Mouse (Mus musculus) left cerebral cortex, postnatal 10 days (tissue): ENCODE measurements around the gene Cdc42ep5. TPM values are rescaled to one million over a fixed set of nuclear protein-coding genes. Genes with fewer than 3 reads are reported as not detected.

ENCODE experiments used
- DNase-seq, 2 experiments: peaks; one replicate each; pipeline ENCODE4 v3.0.0; 2021 to 2022; ENCODE audit warnings: low spot score in 2 of 2, mixed read lengths in 1 of 2; ENCODE audit errors: extremely low spot score in 1 of 2
- intact Hi-C: fragments of 180-260 bp; cut with DNase I; formaldehyde crosslinking; loops from one replicate; pipeline ENCODE4 v1.15.1; 2025
- total RNA-seq, 2 experiments: library from RNA; stranded (reverse); gene quantifications; 2 replicates each; pipeline ENCODE4 v1.2.3; 2021

Gene Cdc42ep5
- total RNA-seq, 2 experiments from 2014 or later, result 3.3 to 3.4 TPM

- intact Hi-C loops, result no loop called here
- DNase-seq, result no peak
These were observed 52.9 kb downstream of the Cdc42ep5 start for GRCm38 (mm10) chr7:4111766-4112165.

GRCm38 (mm10) chr7:4103411-4103810 is 61.2 kb downstream of the Cdc42ep5 start:
- intact Hi-C loops, result no loop called here
- DNase-seq, result no peak

Other genes with a start within 250 kb of the Cdc42ep5 start
- not detected for gene Lilra6, start 249.4 kb downstream of the Cdc42ep5 start, total RNA-seq
- gene Lair1, start 101.7 kb downstream of the Cdc42ep5 start, total RNA-seq, result 1 to 10 TPM; 3.9 to 4.7 TPM
- gene Ttyh1, start 45.5 kb downstream of the Cdc42ep5 start, total RNA-seq, result 100 to 1,000 TPM; 570 to 685 TPM
- 100 to 1,000 TPM; 160 to 166 TPM for gene Leng8, start 27.8 kb downstream of the Cdc42ep5 start, total RNA-seq
- 1 to 10 TPM; 5.2 to 6.2 TPM for gene Leng9, start 14.5 kb downstream of the Cdc42ep5 start, total RNA-seq
- not detected for gene Lilra5, start 72.9 kb upstream of the Cdc42ep5 start, total RNA-seq
- not detected for gene Ncr1, start 172.9 kb upstream of the Cdc42ep5 start, total RNA-seq
- not detected for gene Gp6, start 232.9 kb upstream of the Cdc42ep5 start, total RNA-seq